Mouse (Mus musculus) heart, postnatal 0 days (tissue): ENCODE data around the gene Rhobtb3.

Source experiments
- CTCF ChIP-seq: IDR thresholded peaks from 2 replicates; pipeline ENCODE4 v1.5.1; 2016; ENCODE audit warnings: antibody characterized with exemption, control low read depth, low read depth
- EP300 ChIP-seq: IDR thresholded peaks from 2 replicates; pipeline ENCODE4 v1.6.1; 2016; ENCODE audit warnings: antibody characterized with exemption, low read depth

DNA sequence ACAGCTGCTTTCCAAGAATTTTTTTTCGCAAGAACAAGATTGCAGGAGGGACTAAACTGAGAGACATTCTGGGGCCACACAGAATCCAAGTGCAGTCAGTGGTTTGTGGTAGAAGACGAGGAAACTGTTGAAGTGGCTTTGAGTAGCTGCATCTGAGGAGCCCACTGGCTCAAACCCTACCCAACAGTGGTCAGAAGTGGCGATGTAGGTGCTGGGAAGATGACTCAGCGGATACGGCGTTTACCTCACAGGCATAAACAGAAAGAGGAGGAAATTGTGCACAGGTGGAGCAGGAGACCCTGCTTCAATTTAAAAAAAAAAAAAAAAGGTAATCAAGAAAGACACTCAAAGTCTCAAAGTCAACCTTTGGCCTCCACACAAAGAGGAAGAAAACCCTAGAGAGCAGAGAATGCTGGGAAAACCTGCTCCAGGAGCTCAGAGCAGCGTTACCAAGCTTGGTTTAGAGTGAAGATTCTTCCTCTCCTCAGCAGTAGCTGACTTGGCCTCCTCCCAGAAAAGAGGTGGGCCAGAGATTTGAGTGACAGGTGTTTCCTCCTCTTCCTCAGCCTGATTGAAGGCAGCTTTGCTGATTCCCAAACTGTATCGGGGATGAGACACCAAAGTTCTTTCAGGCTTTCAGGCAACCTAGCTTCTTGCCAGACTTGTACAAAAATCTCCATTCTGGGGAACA is 99.6 kb downstream of the Rhobtb3 start:
- TF ChIP-seq CTCF (no peak), EP300 (no peak)
